Mouse (Mus musculus) neural tube, embryonic 10.5 days (tissue): ENCODE data around the gene Osbp2.
A peak's percentile ranks its signal among the peaks of the same experiment; 100 is the strongest.
"Not testable (repeated sequence)": the region's sequence is repeated elsewhere in the genome, so short reads cannot be mapped to it uniquely, and the experiment has no call there.

ENCODE experiments used
- DNase-seq: peaks from one replicate; pipeline ENCODE4 v3.0.0-alpha.2; 2017; ENCODE audit warnings: low spot score; ENCODE audit errors: extremely low spot score

Gene Osbp2

DNA sequence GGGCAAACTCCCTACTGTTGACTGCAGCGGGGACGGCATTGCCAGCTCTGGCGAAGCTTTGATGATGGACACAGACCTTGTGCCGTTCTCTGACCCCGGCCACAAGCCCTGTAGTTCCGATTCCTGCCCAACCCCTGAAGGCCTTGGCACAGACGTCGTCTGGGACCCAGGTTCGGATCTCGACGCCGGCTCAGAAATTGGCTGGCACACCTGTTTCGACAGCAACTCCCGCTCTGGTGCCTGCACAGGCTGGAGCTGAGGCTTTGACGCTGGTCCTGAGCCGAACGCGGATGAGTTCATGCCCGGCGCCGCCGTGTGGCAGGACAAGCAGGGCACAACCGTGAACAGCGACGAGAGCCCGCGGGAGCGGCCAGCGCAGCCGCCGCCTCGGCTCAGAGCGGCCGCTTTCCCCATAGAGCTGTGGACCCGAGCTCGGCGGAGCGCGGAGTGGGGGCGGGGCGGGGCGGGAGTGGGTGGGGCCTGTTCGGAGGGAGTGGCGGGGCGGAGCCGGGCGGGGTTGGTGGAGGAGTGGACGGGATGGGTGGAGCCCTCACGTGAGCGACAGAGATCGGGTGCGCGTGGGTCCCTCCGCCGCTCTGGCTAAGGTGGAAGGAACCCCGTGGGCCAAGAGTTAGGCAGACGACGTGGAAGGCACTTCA is at the start of gene Osbp2:
Osbp2 (minus strand) TSS at position 450 of the 659 bp plus-strand sequence.
- DNase-seq, result peak; percentile 88

DNA sequence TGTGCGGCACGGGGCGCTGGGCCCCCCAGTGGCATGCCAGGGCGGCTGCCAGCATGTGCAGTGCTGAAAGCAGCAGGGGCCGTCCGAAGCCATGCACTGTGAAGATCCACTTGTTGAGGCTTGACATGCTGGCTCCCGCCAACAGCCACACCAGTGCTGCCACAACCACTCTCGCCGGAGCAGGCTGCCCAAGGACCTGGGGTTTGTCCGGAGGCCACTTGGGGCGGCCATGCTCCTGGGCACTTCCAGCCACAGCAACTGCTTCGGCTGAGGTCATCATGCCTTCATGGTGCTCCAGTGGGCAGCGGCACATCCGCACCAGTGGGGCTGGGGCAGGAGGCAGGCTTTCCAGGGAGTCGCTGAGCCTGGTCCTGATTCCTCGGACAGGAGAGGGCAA is 49.2 kb upstream of the Osbp2 start:
- peak; percentile 59 for DNase-seq

DNA sequence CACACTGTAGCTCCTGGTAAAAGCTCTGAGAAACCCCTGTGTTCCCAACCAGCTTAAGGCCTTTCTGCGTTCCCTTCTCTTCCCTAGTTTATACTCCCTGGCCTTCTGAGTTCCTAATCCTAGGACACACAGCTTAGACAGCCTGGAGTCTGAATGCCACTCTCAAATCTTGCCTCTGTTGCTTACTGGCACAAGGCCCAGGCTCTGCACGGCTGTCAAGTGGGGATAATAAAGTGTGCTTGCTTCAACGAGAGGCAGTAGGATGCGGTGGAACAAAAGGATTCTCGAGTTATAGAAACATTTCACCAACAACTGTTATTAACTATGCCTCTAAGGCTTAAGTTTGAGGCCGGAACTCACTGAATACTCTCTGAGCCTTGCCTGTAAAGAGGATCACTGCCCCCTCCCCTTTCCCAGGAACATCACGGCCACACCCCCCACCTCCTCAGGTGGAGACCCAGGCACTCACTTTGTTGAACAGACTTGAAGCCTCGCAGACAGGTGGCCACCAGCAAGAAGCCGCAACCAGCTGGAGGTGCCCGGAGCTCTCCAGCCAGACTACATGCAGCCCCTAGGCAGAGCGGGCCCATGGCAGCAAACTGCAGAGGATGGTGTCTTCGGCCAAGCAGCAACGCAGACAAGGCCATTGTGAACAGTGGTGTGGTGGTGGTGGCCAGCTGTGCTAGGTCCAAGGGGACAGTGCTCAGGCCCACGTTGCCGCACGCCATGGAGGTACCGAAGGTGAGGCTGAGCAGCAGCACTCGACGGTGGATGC is 48.6 kb upstream of the Osbp2 start:
- DNase-seq, result no peak

- not testable (repeated sequence) for DNase-seq
Observed at GRCm38 (mm10) chr11:3911440-3911839, 47.7 kb upstream of the Osbp2 start.

DNA sequence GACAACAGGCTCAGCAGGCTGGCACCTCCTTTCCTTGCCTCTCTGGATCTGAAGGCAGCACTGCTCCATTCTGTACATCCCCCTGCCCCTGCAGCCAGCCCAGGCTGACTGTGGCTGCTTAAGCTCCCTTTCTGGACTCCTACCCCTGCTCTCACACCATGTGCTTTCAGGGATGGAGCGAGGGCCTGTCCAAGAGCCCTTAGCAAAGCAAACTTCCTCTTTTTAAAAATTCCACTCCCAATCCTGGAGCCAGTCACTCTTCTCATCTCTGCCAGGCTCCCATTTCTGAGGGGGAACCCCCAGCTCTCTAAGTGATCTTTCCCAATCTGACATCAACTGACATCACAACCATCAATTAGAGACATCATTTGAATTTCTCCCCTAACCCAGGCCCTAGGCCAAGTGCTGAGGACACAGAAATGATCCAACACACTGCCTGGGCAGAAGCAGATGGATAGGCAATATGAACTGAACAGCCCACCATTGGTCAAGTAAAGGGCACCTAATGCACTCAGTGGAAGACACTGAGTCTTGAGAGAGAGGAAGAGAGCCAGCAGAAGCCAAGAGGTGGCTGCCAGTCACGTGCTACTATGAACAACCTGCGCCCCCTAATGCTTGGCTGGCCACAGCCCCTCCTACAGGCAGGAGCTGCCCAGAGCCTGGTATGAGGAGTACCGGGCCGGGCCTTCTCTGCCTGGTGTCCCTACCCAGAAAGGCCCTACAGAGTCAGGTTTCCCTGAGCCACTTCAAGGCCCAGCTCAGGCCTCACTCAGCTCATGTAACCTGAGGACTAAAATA is 47.0 kb upstream of the Osbp2 start:
- DNase-seq, result no peak

DNA sequence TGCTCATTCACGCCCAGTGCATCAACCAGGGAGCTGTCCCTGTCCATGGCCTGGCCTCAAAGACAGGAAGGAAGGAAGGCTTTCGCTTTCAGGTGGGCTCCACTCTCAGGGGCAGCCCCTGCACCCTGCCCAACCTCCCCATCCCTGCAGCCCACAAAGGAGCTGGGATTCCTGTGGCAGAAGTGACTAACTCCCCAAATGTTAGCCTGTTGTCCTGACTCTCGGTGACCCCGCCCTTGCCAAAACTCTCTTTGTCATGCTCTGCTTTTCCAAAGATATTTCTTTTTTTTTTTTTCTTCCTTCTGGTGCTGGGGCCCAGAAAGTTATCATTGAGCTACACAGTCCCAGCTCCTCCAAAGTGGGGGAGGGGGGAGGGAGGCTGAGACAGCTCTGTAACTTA is 45.5 kb upstream of the Osbp2 start:
- DNase-seq, result no peak

- no peak for DNase-seq
Observed at GRCm38 (mm10) chr11:3905446-3905845, 41.7 kb upstream of the Osbp2 start.

- DNase-seq, result no peak
Observed at GRCm38 (mm10) chr11:3904673-3905072, 41.0 kb upstream of the Osbp2 start.

GRCm38 (mm10) chr11:3903046-3903445 is 39.3 kb upstream of the Osbp2 start:
- no peak for DNase-seq

DNA sequence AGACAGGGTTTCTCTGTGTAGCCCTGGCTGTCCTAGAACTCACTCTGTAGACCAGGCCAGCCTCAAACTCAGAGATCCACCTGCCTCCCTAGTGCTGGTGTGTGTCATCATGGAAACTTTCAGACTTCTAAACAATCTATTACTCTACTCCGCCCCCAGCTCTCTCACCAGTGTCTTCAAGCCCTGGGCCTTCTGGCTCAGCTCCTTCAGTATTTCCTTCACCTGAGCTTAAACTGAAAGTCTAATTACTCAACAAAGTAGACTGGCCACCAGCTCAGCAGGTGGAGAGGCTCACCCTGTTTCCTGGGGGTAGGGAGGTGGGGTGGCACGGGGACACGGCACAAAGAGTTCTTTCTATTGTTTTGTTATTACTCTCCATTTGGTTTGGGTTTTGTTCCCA is 38.8 kb upstream of the Osbp2 start:
- DNase-seq, result no peak

DNA sequence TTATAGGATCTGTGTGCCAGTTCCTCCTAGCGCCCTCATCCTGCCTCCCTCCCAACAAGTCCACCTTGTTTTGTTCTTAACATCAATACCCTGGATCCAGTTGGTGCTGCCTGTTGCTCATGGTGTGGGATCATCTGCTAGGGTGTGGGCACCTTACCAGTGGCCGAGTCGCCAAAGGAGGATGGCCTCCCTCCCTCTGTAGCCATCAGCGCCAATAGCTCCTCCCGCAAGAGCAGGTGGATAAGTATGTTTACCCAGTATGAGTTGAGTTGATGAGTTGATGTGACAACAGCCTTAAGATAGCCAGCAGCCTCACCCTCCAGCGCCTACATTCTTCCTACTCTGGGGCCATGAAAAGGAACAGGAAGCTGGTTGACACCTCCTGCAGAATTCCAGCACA is 36.6 kb upstream of the Osbp2 start:
- DNase-seq, result no peak

DNA sequence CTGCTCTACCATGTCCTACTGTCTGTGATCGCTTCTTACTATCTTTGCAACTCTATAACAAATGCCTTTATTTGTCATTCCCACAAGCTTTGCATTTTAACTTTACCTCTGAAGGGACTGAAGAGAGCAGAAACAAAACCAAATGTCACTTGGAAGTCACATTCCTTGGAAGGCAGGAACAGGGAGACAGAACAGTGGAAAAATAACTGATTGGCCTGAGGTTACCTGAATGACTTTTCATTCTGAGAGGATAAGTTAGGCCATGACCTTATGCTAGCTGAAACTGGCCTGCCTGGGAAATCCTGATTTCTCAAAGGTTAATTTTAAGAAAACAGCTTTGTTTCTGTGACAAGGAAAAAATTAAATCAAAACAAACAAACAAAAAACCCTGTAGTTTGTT is 32.2 kb upstream of the Osbp2 start:
- DNase-seq, result no peak

- no peak for DNase-seq
Observed at GRCm38 (mm10) chr11:3895458-3895857, 31.8 kb upstream of the Osbp2 start.

DNA sequence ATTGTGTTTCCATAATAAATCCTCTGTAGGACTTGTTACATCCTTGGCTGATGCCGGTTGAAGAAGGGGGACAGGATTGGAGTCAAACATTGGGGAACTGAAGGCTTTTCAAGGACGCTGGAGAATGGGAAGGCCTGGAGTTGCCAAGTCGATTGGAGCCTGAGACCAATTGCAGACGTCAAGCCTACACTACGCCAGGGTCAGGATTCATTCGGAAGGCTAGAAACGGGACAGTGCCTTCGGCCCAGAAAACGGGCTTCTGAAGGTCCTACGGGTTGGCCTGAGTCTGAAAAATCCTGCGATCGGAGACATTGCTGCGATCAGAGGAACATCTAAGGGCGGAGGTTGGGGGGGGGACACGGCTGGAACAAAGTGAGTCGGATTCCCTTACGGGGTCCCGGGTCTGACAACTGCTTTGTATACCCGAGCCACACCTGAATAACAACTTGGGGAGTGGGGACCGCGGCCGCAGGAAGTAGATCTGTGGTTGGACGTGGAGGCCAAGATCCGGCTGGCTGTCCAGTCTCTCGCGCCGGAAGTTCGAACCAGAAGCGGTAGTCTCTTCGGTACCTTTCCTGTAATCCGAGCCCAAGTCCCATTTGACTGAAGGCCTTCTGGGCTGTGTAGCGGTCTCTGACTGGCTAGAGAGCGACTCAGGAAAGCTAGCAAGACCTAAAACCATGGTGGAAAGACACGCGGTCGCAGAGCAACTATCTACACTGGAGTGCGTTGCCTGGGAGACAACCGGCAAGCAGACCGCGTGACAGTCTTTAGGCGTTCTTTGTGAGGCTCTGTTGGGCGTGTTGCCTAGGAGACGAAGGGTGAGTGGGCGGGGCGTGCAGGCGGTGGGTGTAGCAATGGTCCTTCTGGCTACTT is 30.9 kb upstream of the Osbp2 start, which contains the start of the genes 4921536K21Rik and Dusp18:
4921536K21Rik (minus strand) TSS at position 693 of the 876 bp plus-strand sequence.
Dusp18 (plus strand) TSS at position 835 of the 876 bp plus-strand sequence.
- peak; percentile 97 for DNase-seq

- DNase-seq, result no peak
Observed at GRCm38 (mm10) chr11:3893970-3894369, 30.3 kb upstream of the Osbp2 start.

GRCm38 (mm10) chr11:3887331-3887730 is 23.6 kb upstream of the Osbp2 start:
- DNase-seq, result no peak

DNA sequence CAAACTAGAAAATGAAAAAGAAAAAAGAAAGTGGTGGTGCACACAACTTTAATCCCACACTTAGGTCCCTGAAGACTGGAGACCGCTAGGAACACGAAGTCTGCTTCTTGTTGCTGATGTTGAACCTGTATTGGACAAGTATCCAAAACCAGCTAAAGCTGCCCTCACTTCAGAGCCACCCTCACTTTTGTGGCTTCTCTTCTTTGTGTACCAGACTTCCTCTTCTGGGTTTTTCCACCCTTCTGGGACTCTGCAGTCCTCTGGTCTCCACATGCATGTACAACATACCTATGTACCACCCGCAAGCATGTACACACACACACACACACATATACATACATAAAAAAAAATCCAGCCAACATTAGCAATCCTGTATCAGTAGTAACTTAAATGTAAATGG is 20.0 kb upstream of the Osbp2 start:
- DNase-seq, result no peak

- peak; percentile 70 for DNase-seq
Observed at GRCm38 (mm10) chr11:3879836-3880235, 16.1 kb upstream of the Osbp2 start.

GRCm38 (mm10) chr11:3878660-3879059 is 15.0 kb upstream of the Osbp2 start:
- no peak for DNase-seq

DNA sequence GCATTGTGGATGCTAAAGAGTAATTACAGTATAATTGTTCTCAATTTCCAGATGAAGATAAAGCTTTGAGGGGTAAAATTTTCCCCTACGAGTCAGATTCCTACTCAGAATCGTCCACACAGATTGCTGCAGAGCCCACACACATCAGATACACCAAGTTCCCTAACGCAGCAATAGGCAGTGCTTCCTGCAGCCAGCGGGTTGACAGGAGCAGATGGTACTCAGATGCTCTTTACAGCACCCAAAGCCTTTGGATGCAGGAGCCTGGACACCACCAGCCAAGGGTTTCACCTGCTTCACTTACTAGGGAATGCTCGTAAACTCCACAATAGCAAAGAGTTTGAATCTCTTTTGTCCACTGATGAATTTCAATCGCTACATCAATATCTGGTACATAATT is 12.7 kb upstream of the Osbp2 start:
- no peak for DNase-seq

GRCm38 (mm10) chr11:3864343-3864742 is 640 bp upstream of the Osbp2 start:
- DNase-seq, result peak; percentile 15
